Mouse (Mus musculus): ENCODE results near the gene Gm20716.
A peak's percentile ranks its signal among the peaks of the same experiment; 100 is the strongest.

The Gm20716 gene

DNA sequence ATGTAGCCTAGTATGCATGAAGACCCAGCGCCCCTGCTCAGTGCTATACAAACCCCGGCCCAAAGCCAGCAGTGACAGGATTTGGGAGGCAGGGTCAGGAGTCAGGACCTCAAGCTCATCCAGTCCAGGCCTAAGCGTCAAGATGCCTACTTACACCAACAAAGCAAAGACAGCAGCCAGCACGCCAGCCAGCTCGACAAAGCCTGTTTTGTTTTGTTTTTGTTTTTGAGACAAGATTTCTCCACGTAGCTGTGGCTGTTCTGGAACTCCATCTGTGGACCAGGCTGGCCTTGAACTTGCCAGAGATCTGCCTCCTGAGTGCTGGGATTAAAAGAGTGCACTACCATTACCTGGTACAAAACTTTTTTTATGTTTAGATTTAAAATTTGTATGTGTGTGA, 6.8 kb downstream of the Gm20716 start:
- no peak for DNase-seq

GRCm38 (mm10) chr2:168213788-168214397, 16.3 kb downstream of the Gm20716 start:
- no peak for DNase-seq

DNA sequence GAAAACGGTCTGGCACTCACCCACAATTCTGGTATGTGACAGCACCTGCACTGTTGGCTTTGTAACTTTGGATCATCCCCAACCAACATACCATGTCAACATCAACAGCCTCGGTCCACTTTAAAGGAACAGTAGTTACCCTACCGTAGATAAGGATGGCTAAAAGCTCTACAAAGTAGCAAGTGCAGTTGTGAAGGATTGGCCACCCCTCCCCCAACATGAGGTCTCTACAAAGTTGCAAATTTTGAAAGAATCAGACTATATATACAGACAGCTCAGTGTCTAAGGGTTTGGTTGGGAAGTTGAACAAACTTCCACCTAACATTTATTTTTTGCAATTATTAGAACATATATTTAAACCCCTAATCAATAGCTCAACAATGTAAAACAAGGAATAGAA, 22.3 kb downstream of the Gm20716 start:
- DNase-seq, result no peak

DNA sequence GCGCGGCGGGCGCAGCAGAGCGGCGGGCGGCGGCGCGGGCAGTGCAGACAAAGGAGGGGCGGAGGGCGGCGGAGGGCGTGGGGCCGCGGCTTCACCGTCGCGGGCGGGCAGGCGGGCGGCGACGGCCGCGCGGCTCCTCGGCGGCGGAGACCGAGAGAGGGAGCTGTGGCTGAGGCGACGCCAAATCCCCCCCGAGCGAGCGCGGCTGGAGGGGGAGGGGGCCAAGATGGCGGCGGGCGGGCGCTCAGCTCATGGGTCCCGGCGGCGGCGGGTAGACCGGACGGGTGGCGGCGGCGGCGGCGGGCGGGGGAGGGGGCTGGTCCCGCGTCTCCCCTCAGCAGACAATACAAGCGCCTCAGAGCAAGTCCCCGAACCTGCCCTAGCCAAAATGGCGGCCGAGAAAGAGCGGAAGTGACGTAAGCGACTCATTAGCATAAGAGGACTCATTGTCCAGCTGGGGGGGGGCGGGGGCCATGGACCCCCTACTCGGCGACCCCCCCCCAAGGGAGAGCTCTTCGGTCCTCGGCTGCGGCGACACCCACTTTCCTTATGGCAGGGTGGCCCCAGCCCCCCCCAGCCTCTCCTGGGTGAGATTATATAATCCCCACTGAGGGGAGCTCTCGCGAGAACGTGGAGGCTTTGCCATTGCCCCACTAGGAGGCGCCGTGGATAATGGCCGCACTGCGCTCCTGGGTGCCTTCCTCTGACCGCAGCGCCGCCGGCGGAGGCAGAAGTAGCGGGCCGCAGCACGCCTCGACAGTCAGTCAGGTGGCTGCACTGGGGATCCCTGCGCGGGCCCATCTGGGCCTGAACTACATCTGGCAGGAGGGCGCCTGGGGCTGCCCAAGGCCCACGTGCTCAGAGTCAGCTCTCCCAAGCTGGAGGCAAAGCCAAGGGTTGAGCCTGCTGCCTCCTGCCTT, 23.2 kb downstream of the Gm20716 start, which contains the start of gene Adnp:
TSS of gene Adnp (minus strand) at position 388 of the 920 bp plus-strand sequence.
- DNase-seq, result peak; percentile 99

DNA sequence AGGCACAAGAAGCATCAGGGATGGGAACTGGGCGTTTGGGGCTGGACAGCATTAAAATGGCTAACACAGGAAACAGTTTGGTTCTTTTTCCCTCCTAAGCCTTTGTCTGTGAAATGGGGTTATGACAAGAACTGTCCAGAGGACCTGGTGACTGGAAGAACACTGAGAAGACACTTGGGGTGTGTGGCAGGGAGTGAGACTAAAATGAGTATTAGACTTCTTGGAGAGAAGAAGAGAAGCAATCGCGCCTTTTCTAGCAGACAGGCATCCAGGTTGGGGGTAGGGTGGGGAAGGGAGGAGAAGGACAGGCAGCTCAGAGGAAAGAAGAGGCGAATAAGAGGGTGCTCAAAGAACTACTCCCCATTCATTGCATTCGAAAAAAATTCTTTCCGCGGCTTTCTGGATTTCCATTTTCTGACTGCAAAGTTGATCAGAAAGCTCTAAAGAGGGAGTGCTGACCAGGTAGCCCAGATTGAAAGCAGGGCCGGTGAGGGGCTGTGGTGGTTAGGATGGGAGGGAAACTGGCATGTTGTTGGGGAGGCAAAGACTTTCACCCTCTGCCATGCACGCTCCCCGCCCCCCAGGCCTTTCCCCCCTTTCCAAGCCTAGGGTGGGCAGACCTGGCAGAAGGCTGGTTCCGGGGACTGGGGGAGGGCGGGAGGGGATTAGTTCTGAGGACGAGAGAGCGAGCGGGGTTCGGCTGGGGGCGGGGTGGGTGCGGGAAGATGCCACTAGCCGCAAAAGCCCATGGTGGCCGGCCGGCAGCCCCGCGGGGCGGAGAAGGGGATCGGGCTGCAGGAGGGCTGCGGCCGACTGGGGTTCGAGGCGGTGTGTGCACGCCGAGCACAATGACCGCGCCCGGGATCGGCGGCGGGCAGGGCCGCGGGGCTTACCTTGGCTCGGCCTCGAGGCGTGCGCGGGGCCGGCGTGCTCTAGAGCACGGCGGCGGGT, 24.2 kb downstream of the Gm20716 start:
- DNase-seq, result peak; percentile 60

- peak; percentile 95 for DNase-seq
Measured at GRCm38 (mm10) chr2:168205265-168205664, 24.9 kb downstream of the Gm20716 start.

GRCm38 (mm10) chr2:168204476-168204999, 25.6 kb downstream of the Gm20716 start:
- no peak for DNase-seq

DNA sequence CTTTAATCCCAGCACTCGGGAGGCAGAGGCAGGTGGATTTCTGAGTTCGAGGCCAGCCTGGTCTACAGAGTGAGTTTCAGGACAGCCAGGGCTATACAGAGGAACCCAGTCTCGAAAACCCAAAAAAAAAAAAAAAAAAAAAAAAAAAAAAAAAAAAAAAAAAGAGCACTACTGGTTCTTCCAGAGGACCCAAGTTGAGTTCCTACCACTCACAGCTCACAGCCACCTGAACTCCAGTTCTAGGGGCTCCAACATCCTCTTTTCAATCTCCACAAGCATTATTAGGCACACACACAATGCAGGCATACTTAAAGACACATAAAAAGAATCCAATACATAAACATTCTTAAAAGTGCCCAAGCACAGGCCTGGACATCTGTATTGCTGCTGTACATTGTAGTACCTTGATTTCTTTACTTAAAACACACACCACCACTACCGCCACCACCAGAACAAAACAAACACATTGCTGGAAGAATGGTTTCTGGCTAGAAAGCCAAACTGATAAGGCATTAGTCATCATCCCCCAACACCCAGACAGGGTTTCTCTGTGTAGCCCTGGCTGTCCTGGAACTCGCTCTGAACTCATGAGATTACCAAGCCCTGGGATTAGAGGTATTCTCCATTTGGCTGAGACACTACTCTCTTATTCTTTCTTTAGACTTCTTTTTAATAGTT, 30.0 kb downstream of the Gm20716 start:
- DNase-seq, result no peak

GRCm38 (mm10) chr2:168199476-168199875, 30.7 kb downstream of the Gm20716 start:
- no peak for DNase-seq

GRCm38 (mm10) chr2:168198421-168198820, 31.7 kb downstream of the Gm20716 start:
- DNase-seq, result no peak

DNA sequence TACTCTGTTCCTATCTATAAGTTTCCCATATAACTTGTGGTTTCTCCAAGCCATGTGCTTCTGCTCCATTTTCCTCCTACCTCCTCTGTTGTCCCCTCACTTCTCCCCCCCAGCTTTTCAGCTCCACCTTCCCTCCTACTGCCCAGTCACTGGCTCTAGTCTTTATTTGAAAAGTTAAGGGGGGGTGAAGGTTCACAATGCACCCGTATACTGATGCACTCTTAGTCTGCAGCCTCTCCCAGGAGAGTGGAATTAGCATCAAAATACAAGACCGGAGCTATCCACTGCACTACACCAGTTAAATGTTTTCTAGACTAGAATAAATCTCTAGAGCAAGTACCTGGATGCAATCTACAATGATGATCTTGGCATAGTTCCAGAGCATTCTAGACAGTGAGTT, 34.4 kb downstream of the Gm20716 start:
- no peak for DNase-seq

DNA sequence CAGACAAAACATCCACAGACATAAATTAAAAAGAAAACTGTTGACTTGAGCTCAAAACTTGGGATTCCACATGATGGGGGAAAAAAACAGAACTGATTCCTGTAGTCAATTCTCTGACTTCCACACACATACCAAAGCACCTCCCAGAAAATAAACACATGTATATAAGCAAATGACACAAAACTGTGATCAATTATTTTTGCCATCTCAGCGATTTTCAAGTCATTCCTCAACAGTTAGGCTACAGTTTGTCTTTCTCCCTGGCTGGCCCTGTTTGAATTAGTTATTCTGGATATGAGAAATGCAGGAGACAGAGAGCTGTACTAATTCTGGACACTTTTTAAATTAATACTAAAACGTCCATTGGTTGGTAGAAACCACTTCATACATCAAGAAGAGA, 36.5 kb downstream of the Gm20716 start:
- DNase-seq, result no peak

DNA sequence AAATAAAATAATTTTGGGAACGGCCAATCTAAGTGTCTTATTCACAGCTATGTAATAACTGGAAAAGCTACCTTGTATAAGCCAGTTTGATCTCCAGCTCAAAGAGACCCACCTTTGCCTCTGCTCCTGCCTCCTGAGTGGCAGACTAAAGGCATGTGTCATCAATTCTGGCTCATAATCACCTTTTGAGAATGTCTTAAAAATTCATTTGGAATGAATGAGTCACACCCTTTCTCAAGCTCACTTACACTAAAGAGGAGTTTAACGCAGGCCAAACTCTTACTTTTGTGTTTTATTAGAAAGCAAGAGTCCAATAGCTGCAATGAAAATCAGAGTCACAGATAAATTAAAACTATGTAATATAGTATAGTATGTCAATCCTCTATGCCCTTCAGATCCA, 38.3 kb downstream of the Gm20716 start:
- DNase-seq, result no peak

- no peak for DNase-seq
Measured at GRCm38 (mm10) chr2:168175946-168176345, 54.2 kb downstream of the Gm20716 start.

- DNase-seq, result peak; percentile 69
Measured at GRCm38 (mm10) chr2:168170167-168170685, 59.9 kb downstream of the Gm20716 start.

DNA sequence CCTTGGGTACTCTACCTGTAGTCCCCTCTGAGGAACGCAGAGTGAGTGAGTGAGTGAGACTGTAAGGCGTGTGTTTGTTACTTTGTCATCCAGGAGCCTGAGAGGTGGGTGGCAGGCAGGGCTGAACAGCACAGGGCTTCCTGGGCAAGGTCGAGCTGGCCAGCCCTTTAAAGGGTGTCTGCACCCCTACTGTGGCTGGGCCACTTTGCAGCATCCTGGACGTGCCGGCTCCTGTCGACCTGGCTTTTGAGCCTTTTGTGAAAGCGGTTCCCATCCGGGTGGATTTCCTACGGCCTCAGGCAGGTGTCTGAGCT, 60.4 kb downstream of the Gm20716 start:
- DNase-seq, result no peak

DNA sequence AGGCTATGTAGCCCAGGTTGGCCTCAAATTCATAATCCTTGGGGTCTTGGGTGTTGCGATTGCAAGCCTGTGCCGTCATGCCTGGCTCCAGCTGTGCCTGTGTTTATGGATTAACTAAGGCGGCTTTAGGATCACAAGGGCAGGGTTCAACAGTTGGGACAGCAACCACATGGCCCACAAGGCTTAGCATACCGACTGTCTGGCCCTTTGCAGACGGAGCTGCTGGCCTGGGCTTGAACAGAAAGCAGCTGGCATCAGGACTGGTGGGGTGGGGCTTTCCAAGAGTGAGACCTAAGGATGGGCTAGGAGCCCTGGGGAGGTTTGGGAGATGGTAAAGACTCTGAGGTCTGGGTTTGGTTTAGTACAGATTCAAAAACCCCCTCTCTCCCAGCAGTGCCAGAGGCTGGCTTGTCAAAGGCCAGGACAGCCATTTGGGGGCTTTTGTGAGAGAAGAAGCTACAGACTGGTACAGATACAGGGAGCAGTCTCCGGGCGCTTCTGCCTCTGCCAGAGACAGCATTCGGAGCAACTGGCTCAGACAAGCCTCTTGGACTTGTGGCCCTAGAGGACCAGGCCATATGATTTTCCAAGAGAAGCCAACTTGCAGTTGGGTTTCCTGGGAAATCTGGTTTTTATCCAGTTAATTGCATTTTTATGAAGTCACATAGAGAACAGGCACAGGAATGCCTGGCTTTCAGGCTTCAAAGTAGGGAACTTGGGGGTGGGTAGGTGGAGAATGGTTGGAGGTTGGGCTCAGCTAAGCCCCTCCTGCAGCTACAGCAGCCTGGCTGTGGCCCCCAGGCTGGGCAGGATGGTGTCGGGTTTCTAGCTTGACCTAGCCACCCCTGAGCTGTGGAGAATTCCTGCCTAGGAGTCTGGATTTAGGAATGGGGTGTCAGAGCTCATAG, 61.0 kb downstream of the Gm20716 start:
- peak; percentile 82 for DNase-seq

DNA sequence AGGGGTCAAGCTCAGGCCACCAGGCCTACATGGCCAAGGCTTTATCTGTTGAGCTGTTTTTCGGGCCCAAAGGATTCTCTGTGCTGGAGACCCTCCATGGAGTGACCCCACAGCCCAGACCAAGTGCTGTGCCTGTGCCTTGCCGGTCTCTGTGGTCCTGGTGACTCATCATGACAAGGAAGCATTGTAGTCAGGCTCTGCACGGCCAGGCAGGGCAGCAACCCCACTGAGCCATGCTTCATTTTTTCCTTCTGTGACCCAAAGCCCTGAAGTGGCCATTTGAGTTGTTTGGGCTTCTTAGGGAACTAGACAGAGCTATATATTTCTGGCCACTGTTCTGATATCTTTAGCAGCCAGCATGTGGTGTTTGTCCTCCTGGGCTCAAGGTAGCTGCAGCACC, 62.4 kb downstream of the Gm20716 start:
- no peak for DNase-seq

- DNase-seq, result peak; percentile 25
Measured at GRCm38 (mm10) chr2:168166750-168167460, 63.3 kb downstream of the Gm20716 start.

DNA sequence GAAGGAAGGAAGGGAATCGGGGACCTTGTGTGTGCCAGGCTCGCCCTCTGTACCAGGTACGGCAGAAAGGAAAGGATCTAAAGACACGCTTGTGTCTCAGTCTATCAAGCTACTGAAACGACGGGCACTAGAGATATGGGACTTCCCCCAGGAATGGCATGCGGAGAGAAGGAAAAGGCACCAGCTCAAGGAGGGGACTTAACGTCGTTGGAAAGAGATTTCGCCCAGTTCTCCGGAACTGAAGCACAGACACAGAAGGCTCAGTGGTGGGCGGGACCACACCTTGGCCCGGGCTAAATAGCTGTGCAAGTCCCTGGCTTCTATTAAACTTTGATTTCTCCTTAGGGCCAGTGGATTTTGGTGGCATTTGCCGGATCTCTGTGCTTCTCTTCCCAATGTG, 68.2 kb downstream of the Gm20716 start:
- no peak for DNase-seq

Measured in retina, postnatal 1 day (tissue).